ENCODE assay signal across 18 mouse cellular contexts in the genomic region with DNA sequence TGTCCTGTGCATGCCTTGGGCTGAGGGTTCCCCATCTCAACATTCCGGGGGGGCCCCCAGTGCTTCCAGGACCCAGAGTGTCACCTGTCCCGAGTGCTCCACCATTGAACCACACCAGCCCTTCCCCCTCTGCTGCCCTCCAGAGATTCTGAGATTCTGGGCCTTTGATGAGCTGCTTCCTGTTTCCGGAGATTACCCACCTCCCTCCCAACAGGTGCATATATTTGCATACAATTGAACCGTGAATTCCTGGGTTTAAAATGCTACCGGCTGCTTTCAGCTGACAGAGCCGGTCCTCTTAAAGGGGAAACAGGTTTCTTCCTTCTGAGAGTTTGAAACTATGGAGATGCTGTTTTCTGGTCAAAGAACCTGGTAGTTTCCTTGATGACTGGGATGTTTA.
A peak's percentile ranks its signal among the peaks of the same experiment; 100 is the strongest.
DNase-seq lines count a peak whose midpoint lies in the region; TF ChIP-seq lines count a peak whose summit lies in the region.
"Had no signal": no experiment of that assay in that cellular context is flagged by ENCODE, and none has a peak within 500 bp of the region (broad histone marks: within the 10 kb centered on the region; RNA-seq: fewer than 3 reads in every experiment).

No protein-coding gene starts in this region.

- intact Hi-C loops in gastrocnemius, adult 2 months (cut with DNase I), result no loop called here

- peaks cover 33% of the 10 kb centered on the region; the same call in 1 of the 2 replicates for H3K4me1 ChIP-seq in spleen, adult 2 months (ENCODE audit: control insufficient read depth, insufficient read depth, insufficient read length)
- peaks cover 17% of the 10 kb centered on the region for H3K4me1 ChIP-seq in limb, embryonic 10.5 days

- no peaks in the 10 kb centered on the region for H3K36me3 ChIP-seq in spleen, adult 2 months (ENCODE audit: control insufficient read depth, insufficient read depth, low read length)
- H3K36me3 ChIP-seq in limb, embryonic 10.5 days, result no peaks in the 10 kb centered on the region
- H3K36me3 ChIP-seq: forebrain, embryonic 15.5 days; heart, embryonic 12.5 days; hindbrain, embryonic 13.5 days had no signal

- 10% methylated on average over 6 of the region's 6 CpGs for WGBS in spleen, adult 2 months
- 23% methylated on average over 6 of the region's 6 CpGs for WGBS in limb, embryonic 10.5 days

- no peak for TF ChIP-seq CTCF in spleen, adult 2 months (IDR thresholded peaks at IDR 0.05; ENCODE audit: extremely low read depth, insufficient read depth, insufficient read length, insufficient replicate concordance)
- no peak for TF ChIP-seq CTCF in gastrocnemius, adult 2 months (IDR thresholded peaks at IDR 0.05)

- no peak overlapping the region; the same call in 1 of the 2 replicates for H3K27ac ChIP-seq in spleen, adult 2 months (ENCODE audit: insufficient read depth, low read length)
- H3K27ac ChIP-seq in limb, embryonic 10.5 days, result no peak overlapping the region
- H3K27ac ChIP-seq in gastrocnemius, adult 2 months, result no peak overlapping the region
- H3K27ac ChIP-seq: forebrain, embryonic 15.5 days; hindbrain, embryonic 13.5 days; macrophage had no signal

- peak; percentile 50 to 55 for DNase-seq in spleen, adult 18-20 months
- no peak for DNase-seq in spleen, postnatal 14 days (ENCODE audit: low spot score in 2 of 2)
- peak; percentile 94 for DNase-seq in R1 (ENCODE audit: low read depth, low spot score)
- peak; percentile 62 to 73 for DNase-seq in spleen, adult 2 months (ENCODE audit: low read depth in 1 of 2, low spot score in 2 of 2)
- peak; percentile 60 for DNase-seq in thymus, postnatal 4 days
- DNase-seq in limb, embryonic 10.5 days (ENCODE audit: low spot score), result no peak
- no peak for DNase-seq in gastrocnemius, adult 2 months
- no peak for DNase-seq in adipocyte (ENCODE audit: low spot score)
- DNase-seq: cerebellum, adult 9-11 months; embryo, embryonic 11 days; gastrocnemius, postnatal 14 days; kidney, adult 11 months; liver, postnatal 0 days had no signal

- no peak overlapping the region for H3K4me3 ChIP-seq in spleen, adult 2 months (ENCODE audit: extremely low read depth, insufficient read depth, insufficient read length)
- no peak overlapping the region for H3K4me3 ChIP-seq in limb, embryonic 10.5 days
- H3K4me3 ChIP-seq in gastrocnemius, adult 2 months, result no peak overlapping the region
- H3K4me3 ChIP-seq: forebrain, embryonic 15.5 days; heart, embryonic 12.5 days; hindbrain, embryonic 13.5 days; myocyte had no signal

- TF ChIP-seq POLR2A in spleen, adult 2 months (IDR thresholded peaks at IDR 0.05; ENCODE audit: low read depth, low read length), result no peak

- no peaks in the 10 kb centered on the region for H3K9me3 ChIP-seq in limb, embryonic 10.5 days (replicated peaks)
- H3K9me3 ChIP-seq: forebrain, embryonic 15.5 days; hindbrain, embryonic 13.5 days had no signal

- H3K27me3 ChIP-seq in spleen, adult 2 months (ENCODE audit: control insufficient read depth, insufficient read depth, low read length), result no peaks in the 10 kb centered on the region
- H3K27me3 ChIP-seq in limb, embryonic 10.5 days (ENCODE audit: low read depth, poor library complexity, severe bottlenecking), result no peaks in the 10 kb centered on the region
- H3K27me3 ChIP-seq: forebrain, embryonic 15.5 days; hindbrain, embryonic 13.5 days had no signal

Comparison
In these comparisons a context has a peak if more than half of its experiments do, and no peak if none do; other contexts are left out.
1. DNase-seq: peak in spleen, adult 18-20 months (2 of 2), R1 (single experiment), spleen, adult 2 months (2 of 2) and thymus, postnatal 4 days (single experiment); none in spleen, postnatal 14 days (0 of 2), limb, embryonic 10.5 days (single experiment), gastrocnemius, adult 2 months (single experiment) and adipocyte (single experiment).